Mouse (Mus musculus) kidney, postnatal 0 days (tissue): ENCODE data around the gene Ykt6. TPM values are rescaled to one million over a fixed set of nuclear protein-coding genes. Genes with fewer than 3 reads are reported as not detected.
A peak's percentile ranks its signal among the peaks of the same experiment; 100 is the strongest.

Experiments used
- ATAC-seq: fragments of 200-750 bp; cut with Nextera tagmentation; replicated peaks from 2 replicates; pipeline ENCODE4 v1.8.0; 2017; ENCODE audit warnings: low read depth, moderate number of reproducible peaks, moderate TSS enrichment, moderate library complexity; ENCODE audit not compliant: low FRiP score
- DNase-seq: peaks from one replicate; pipeline ENCODE4 v3.0.0-alpha.2; 2016; ENCODE audit warnings: low spot score
- H3K27ac ChIP-seq: fragments of 300-500 bp; sonication (generic); 2 replicates; pipeline ENCODE4 v1.5.1; 2014; ENCODE audit warnings: mild to moderate bottlenecking
- H3K27me3 ChIP-seq: fragments of 300-500 bp; sonication (generic); 2 replicates; pipeline ENCODE4 v1.6.1; 2014; ENCODE audit warnings: low read length, mixed read lengths; ENCODE audit not compliant: insufficient read depth
- H3K36me3 ChIP-seq: fragments of 300-500 bp; sonication (generic); 2 replicates; pipeline ENCODE4 v1.6.1; 2014; ENCODE audit warnings: low read length, mixed read lengths; ENCODE audit not compliant: insufficient read depth
- H3K4me1 ChIP-seq: fragments of 300-500 bp; sonication (generic); replicated peaks from 2 replicates; pipeline ENCODE4 v1.6.1; 2014; ENCODE audit warnings: antibody characterized with exemption, low read length, mixed read lengths; ENCODE audit not compliant: insufficient read depth
- H3K4me2 ChIP-seq: fragments of 300-500 bp; sonication (generic); 2 replicates; pipeline ENCODE4 v1.6.1; 2014; ENCODE audit warnings: mild to moderate bottlenecking, low read length, moderate library complexity, mixed read lengths
- H3K4me3 ChIP-seq: fragments of 300-500 bp; sonication (generic); replicated peaks from 2 replicates; pipeline ENCODE4 v1.5.1; 2014; ENCODE audit warnings: low read depth, low read length
- H3K9ac ChIP-seq: fragments of 300-500 bp; sonication (generic); 2 replicates; pipeline ENCODE4 v1.6.1; 2014; ENCODE audit warnings: low read depth, low read length
- H3K9me3 ChIP-seq: fragments of 300-500 bp; sonication (generic); replicated peaks from 2 replicates; pipeline ENCODE4 v1.6.1; 2016; ENCODE audit warnings: low read length, inconsistent platforms, mixed read lengths
- CTCF ChIP-seq: IDR thresholded peaks from 2 replicates; pipeline ENCODE4 v1.5.1; 2016; ENCODE audit warnings: antibody characterized with exemption, low read depth, mild to moderate bottlenecking, moderate library complexity
- WGBS: fragments of 180-500 bp; shearing (Covaris S2); extraction: QIAGEN DNeasy Blood & Tissue Kit; methylation state at CpG from one replicate; pipeline ENCODE4 v1.1.7; 2014; 5-methylcytosine and 5-hydroxymethylcytosine counted together
- polyA plus RNA-seq: library from polyadenylated mRNA; unstranded; fragments of >200 nt; fragmentation: Nextera tagmentation; extraction: Ambion mirVana; gene quantifications from 2 replicates; pipeline ENCODE4 v1.2.1, GENCODE M21; 2015

Gene Ykt6
- polyA plus RNA-seq, 1 experiment from 2014 or later = 41.8 TPM

DNA sequence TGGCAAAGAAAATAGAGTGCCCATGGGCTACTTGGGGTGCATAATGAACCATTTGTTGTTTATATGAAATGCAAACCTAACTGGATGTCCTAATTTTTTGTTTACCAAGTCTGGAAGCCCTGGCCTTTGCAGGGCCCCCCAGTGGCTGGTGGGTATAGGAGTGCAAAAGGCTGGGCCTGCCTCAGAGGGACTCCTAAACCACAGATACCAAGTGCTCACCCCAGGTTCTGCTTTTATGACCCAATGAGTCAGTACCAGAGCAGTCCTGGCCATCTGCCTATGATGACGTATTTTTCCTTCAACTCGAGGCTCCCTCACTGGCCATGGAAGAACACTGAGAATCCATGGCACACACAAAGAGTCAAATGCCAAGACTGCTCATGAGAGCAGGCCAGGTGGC lies 10.4 kb upstream of the Ykt6 start:
- DNase-seq = no peak
- no peak for ATAC-seq
- Histone ChIP-seq H3K9me3 (no peaks in the 10 kb centered on the region), H3K36me3 (no peaks in the 10 kb centered on the region), H3K9ac (no peak overlapping the region), H3K27ac (no peak overlapping the region), H3K4me2 (no peak overlapping the region), H3K4me1 (no peaks in the 10 kb centered on the region), H3K4me3 (no peak overlapping the region), H3K27me3 (no peaks in the 10 kb centered on the region)
- 80% methylated on average over 2 of the region's 2 CpGs for WGBS
- no peak for TF ChIP-seq CTCF

DNA sequence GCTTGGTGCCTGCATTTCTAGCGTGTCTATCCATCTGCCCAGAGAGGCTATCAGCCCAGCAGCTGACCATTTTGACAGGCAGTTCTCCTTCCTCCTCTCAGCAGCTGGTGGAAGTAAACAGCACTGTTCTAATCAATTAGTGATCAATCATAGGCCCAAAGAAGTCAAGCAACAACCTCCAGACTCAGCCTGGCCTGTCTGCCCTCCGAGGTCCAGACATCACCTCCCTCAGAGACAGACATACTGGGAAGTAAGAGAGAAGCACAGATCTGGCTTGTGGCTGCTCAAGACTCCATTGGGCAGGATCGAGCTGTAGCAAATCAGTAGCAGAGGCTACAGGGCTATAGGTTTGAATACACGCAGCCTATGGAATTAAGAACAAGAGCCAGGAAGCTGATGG lies 7.7 kb upstream of the Ykt6 start:
- TF ChIP-seq CTCF = no peak
- Histone ChIP-seq H3K9me3 (no peaks in the 10 kb centered on the region), H3K4me2 (no peak overlapping the region), H3K27me3 (no peaks in the 10 kb centered on the region), H3K4me3 (no peak overlapping the region), H3K27ac (no peak overlapping the region), H3K9ac (no peak overlapping the region), H3K4me1 (0 out of 2 replicates have a peak, but pooled peaks cover 2% of the 10 kb centered on the region), H3K36me3 (no peaks in the 10 kb centered on the region)
- ATAC-seq (no peak), DNase-seq (no peak)
- WGBS = 59% methylated on average over 4 of the region's 4 CpGs

DNA sequence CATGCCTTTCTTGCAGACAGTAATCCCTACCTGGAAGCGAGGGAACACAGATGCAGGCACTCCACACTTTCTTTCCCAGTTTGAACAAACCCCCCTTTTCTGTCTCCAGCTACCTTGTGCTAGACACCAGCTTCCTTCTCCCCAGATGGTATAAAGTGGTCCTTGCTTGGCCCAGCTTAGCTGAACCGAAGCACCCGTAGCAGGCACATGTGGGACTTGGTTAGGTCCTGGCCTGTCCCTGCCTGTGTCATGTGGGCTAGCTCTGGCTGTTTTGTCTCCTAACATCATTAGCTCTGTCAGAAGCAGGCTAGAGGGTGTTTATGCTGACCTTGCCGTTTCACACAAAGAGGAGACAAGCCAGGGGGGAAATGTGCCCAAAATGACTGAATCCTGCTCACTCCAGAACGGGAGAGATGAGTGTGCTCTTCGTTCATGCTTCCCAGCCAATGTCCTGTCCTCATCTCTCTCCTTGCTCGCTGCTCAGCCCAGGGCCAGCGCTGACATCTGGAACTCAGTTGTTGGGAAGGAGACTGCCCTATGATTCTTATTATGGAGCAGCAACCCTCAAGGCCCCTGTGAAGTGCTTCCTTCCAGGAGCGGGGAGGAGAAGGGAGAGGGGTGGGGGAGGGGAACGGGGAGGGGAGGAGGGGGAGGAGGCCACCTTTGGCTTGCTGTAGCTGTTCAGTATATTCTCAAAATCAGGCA lies 6.8 kb upstream of the Ykt6 start:
- H3K4me3 ChIP-seq = no peak overlapping the region
- no peaks in the 10 kb centered on the region for H3K9me3 ChIP-seq
- 0 out of 2 replicates have a peak, but pooled peaks cover 3% of the 10 kb centered on the region for H3K4me1 ChIP-seq
- WGBS = 58% methylated on average over 10 of the region's 10 CpGs
- no peak overlapping the region for H3K4me2 ChIP-seq
- TF ChIP-seq CTCF = no peak
- no peak overlapping the region for H3K27ac ChIP-seq
- no peaks in the 10 kb centered on the region for H3K27me3 ChIP-seq
- H3K9ac ChIP-seq = no peak overlapping the region
- DNase-seq (no peak), ATAC-seq (no peak)
- H3K36me3 ChIP-seq = no peaks in the 10 kb centered on the region

DNA sequence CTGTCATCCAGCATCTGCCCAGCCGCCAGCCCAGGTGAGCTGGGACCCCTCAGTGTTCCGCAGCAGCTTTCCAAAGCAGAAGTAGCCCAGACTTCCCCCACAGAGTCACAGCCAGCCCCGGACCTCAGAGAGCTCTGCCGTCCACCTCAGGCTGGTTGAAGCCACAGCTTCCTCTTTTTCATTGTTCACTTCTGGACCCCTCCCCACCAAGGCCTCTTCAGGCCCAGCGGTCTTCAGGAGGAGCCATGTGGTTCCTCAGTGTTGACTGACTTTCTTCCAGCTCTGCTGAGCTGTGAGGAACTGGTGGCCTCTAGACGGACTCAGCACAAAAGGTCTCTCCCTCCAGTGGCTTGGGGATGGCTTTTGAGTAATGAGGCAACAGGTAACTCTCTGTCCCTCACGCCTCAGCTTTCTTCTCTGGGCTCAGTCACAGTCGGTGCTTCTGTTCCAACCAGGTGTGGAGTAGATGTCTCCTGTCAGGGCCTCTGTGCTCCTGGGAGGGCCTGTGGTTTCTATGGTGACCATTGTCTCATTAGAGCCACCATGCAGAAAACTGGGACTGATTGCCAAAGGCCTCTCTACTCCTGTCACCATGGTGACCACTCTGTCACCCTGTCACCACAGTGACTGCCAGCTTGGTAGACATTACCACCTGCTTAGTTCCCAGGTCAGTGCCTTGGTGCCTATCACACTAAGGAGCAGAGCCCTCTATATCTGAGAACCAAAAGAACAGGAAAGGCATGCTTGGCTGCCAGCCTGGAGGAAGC lies 5.7 kb upstream of the Ykt6 start, which contains the start of gene Gck:
TSS of gene Gck (minus strand) at position 496 of the 767 bp plus-strand sequence.
- no peak for TF ChIP-seq CTCF
- no peaks in the 10 kb centered on the region for H3K36me3 ChIP-seq
- no peak within 1 kb of the TSS for H3K4me2 ChIP-seq
- H3K27ac ChIP-seq = no peak within 1 kb of the TSS
- WGBS = 68% methylated on average over 8 of the region's 8 CpGs
- no peaks in the 10 kb centered on the region for H3K27me3 ChIP-seq
- no peak within 1 kb of the TSS for H3K4me3 ChIP-seq
- ATAC-seq (peak; percentile 58), DNase-seq (no peak)
- 0 out of 2 replicates have a peak, but pooled peaks cover 3% of the 10 kb centered on the region for H3K4me1 ChIP-seq
- no peaks in the 10 kb centered on the region for H3K9me3 ChIP-seq
- H3K9ac ChIP-seq = no peak within 1 kb of the TSS

DNA sequence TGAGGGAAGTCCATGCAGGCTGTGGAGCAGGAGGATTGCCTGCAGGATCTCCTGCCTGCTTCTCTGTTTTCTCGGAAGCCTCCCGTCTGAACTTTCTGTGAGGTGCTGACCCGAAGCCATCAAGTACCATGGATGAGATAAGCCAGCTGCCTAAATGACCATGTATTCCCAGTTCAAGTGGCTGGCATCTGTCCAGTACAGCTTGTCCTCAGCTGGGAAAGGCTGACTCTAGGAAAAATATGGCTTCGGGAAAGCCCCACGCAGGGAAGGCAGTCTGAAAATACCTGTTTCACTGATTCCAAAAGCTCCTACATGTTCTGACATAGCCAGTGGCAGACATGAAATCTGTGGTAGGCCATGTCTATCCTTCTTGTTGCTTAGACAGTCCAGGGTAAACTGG lies 3.0 kb upstream of the Ykt6 start:
- WGBS = 24% methylated on average over 5 of the region's 5 CpGs
- DNase-seq (peak; percentile 80), ATAC-seq (no peak)
- H3K4me1 ChIP-seq = peaks cover 12% of the 10 kb centered on the region
- no peak overlapping the region for H3K4me2 ChIP-seq
- no peak overlapping the region for H3K9ac ChIP-seq
- no peak for TF ChIP-seq CTCF
- H3K27me3 ChIP-seq = no peaks in the 10 kb centered on the region
- H3K9me3 ChIP-seq = no peaks in the 10 kb centered on the region
- H3K36me3 ChIP-seq = no peaks in the 10 kb centered on the region
- no peak overlapping the region for H3K4me3 ChIP-seq
- H3K27ac ChIP-seq = peak overlapping the region; percentile 36; the same call in 1 of the 2 replicates

DNA sequence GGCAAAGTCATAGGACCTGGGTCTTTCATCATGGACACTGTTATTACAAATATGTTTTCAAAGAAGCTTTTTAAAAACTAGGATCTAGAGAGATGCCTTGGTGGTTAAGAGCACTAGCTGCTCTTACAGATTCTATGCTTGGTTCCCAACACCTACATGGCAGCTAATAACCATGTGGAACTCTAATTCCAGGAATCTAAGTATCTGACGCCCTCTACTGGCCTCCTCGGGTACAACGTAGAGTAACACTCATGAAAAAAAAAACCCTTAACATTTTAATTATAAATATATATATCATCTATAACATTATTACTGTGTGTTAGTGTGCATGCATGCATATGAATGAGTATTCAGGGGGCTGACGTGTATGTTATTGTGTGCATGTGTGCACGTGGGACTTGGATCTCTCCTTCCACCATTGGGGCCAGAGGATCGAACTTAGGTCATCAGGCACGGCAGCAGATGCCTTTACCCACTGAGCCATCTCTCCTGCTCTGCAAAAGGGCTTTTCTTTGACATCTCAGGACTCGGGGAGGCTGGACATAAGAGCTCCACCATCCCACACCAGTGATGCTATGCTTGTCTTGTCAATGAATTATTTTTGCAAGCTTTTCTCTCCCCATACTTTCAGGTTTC lies 2.2 kb upstream of the Ykt6 start:
- WGBS = 37% methylated on average over 8 of the region's 8 CpGs
- no peak overlapping the region for H3K4me2 ChIP-seq
- DNase-seq = peak; percentile 49
- H3K27ac ChIP-seq = peak overlapping the region; percentile 36
- no peaks in the 10 kb centered on the region for H3K27me3 ChIP-seq
- H3K4me3 ChIP-seq = no peak overlapping the region
- H3K4me1 ChIP-seq = peaks cover 12% of the 10 kb centered on the region
- no peaks in the 10 kb centered on the region for H3K9me3 ChIP-seq
- no peaks in the 10 kb centered on the region for H3K36me3 ChIP-seq
- no peak for ATAC-seq
- peak; percentile 57 for TF ChIP-seq CTCF
- no peak overlapping the region for H3K9ac ChIP-seq
